Mouse (Mus musculus): Measurements from ENCODE around the gene Grap.
A peak's percentile ranks its signal among the peaks of the same experiment; 100 is the strongest.
"Not testable (repeated sequence)": the region's sequence is repeated elsewhere in the genome, so short reads cannot be mapped to it uniquely, and the experiment has no call there.

Grap gene

DNA sequence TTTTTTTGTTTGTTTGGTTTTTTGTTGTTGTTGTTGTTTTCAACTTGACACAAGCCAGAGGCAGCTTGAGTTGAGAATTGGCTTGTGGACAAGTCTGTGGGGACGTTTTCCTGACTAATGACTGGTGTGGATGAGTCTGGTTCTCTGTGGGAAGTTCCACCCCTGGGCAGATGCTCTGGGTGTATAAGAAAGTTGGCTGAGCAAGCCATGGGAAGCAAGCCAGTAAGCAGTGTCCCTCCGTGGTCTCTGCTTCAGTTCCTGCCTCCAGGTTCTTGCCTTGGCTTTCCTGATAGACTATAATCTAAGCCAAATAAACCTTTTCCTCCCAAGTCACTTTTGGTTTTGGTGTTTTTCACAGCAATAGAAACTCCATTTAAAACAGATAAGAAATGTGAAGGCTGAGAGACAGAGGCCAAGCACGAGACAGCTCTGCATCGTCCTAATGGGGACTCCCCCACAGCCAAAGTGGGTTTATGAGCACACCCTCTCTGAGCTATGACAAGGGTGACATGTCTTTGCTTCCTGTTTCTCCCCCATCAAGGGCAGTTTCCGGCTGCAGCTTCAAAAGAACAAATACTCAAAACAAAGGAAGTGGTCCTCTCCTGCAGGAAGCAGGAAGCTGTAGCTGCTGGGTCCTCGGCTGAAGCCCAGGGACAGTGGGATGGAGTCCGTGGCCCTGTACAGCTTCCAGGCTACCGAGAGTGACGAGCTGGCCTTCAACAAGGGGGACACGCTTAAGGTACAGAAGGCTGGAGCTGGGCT is at the start of gene Grap:
TSS of gene Grap (plus strand) at position 580 of the 762 bp plus-strand sequence.
- no peak for DNase-seq (ENCODE audit: low spot score in 2 of 2)

DNA sequence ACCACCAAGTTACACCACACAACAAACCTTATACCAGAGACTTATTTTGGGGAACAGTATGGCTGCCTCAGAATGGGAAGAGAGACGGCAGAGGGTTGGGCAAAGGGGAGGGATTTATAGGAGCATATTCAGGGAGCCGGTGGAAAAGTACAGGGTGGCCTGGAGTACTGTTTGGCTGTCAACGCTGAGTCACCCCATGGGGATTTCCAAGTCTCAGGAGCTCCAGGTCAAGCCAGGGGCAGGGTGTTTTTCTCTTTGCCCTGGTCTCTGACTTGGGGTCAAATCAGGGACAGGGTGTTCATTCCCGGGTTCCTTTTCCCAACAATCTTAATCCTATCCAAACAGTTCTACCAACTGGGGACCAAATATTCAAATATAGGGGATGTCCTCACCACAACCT is 45.0 kb upstream of the Grap start:
- DNase-seq (ENCODE audit: low spot score in 2 of 2): no peak

DNA sequence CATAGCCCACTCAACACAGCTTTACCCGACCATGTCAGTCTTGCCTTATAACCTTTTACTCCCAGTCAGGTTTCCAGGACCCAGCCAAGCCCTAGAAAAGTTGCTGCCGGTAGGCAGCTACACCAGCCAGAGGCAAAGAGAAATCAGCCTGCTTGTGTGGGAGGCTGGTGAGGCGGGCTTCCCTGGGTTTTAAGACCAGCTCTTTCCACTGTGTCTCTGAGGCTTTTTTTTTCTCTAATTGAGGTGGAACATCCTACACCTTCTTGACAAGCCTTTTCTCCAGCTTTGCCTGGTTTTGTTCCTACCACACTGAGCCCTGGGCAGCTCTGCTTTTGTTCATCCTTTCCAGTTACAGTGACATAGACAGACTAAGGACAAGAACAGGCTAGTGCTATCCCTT is 41.9 kb upstream of the Grap start:
- DNase-seq (ENCODE audit: low spot score in 2 of 2): no peak

DNA sequence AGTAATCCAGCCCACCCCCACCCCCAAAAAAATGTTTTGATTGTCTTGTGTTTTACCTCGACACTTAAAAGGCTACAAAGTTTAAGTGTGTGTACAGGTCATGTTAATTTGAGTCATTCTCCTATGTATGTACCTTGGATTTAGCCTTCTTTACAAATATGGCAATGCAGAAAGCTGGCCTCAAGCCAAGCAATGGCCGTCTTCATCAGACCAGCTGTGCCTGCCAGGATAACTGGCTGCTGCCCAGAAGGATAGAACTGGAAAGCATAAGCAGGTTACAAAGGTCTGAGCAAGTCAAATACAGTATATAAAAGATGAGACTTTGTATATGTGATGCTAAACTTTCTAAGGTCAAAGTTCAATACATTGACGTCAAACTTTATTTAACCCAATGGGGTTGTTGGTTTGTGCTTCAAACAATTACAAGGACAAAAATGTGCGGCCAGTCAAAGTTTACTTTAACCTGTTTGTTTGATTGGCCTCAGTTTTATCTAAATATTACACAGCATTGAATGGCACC is 40.9 kb upstream of the Grap start:
- DNase-seq (ENCODE audit: low spot score in 2 of 2): no peak

DNA sequence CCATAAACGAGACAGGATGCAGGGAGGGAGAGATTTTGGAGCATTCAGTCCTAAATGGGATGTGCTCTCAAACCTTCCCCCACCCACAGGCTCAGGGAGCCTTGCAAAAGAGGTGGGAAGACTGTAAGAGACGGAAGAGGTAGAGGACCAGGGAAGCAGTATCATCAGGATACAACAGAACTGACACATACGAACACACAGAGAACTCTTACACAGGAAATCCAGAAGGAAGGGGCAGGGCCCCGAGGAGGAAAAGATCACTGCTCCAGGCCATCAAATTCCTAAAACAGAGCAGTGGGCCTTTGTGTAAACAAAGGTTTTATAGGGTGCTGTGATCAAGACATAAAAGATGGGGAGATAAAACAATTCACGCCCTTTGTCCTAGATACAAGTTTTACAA is 38.7 kb upstream of the Grap start:
- no peak for DNase-seq (ENCODE audit: low spot score in 2 of 2)

- peak in 1 of 2 experiments; percentile 10 for DNase-seq (ENCODE audit: low spot score in 2 of 2)
Observed at GRCm38 (mm10) chr11:61615686-61616522, 37.2 kb upstream of the Grap start.

DNA sequence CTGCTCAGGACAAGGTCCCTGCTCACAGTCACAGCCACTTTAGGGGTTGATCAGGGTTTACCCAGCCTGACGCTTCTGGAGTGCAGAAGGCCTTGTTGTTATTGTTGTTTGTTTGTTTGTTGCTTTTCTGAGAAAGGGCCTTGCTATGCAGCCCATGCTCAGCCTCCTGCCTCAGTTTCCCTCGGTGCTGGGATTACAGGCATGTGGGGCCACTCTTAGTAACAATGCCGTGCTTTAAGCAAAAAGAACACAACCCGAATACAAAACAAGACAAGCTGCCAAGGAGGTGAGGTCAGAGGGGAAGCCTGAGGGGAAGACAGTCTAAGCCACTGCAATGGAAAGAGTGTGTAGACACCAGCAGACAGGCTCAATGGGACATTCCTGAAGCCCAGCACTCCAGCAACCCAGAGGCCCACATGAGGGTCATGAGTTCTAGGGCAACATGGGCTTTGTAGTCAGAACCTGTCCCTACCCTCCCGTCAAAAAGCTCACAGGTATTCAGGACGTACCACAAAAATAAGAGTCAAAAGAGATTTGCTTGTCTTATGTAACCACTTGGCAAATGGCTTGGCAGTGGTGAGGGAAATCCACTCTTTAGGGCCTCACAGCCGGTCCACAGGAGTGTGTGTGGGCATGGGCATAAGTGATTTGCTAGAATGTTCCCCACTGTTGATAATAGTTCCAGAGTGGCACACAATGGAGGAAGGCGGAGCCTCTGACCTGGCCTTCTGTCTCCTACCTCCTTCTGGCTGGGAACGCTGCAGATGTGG is 36.4 kb upstream of the Grap start:
- DNase-seq (ENCODE audit: low spot score in 2 of 2): no peak

DNA sequence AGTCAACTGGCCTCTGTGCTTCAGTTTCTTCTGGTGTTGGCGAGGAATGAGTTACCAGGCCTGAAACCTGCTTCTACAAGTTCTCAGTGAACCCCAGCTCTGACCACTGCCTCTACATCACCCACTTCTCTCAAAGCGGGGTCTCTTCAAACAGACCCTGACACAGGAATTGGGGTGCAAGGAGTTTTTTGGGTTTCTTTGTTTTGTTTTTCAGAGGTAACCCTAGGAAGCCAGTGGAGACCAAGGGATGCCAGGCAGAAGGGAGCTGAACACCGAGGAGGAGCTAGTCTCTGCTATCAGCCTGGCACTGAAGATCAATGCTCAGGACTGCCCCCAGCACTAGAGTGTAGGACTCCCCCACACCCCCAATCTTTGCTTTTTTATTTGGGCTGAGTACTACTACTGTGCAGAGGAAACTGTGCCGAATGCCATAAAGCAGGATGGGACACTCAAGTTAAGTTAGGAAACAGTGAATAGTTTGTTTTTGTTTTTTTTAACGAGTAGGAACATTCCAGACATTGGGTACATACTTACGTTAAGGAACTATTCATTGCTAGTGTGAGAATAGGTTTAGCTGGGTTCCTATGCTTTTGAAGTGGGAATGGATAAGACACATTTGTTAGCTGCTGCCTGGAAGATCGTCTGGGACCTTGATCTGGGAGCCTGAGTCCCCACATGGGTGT is 35.6 kb upstream of the Grap start:
- DNase-seq (ENCODE audit: low spot score in 2 of 2): no peak

DNA sequence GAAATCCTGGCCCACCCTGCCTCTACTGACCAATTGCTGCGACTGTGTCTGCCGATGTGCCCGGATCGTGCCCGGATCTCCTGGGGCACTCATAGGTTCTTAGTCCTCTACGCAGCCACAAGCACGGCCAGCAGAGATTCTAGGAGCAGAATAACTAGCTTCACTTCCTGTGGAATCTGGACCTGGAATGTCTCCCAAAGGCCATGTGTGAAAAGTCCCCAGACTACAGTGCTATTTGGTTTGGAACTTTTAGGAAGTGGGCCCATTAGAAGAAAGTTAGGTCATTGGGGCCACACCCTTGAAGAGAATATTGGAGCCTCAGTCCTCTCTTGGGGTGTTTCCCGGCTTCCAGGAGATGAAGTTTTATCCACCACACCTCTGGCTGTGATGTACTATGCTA is 34.9 kb upstream of the Grap start:
- no peak for DNase-seq (ENCODE audit: low spot score in 2 of 2)

GRCm38 (mm10) chr11:61618571-61618970 is 34.5 kb upstream of the Grap start:
- DNase-seq (ENCODE audit: low spot score in 2 of 2): no peak

DNA sequence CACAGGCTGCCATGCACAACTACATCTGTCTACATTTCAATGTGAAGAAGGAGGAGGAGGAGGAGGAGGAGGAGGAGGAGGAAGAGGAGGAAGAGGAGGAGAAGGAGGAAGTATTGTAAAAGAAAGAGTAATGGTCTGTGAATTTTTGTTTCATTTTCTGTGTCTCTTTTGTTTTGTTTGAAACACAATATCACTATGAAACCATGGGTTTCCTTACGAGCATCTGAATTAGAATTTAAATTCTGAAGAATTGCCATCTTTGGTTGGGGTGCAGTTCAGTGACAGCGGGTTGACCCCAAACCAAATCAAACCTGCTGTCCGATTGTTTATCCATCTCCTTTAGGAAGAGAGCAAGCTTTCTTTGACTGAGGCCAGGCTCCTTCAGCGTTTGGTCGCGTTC is 33.7 kb upstream of the Grap start:
- no peak for DNase-seq (ENCODE audit: low spot score in 2 of 2)

GRCm38 (mm10) chr11:61619791-61620241 is 33.2 kb upstream of the Grap start:
- peak in 1 of 2 experiments; percentile 60 for DNase-seq (ENCODE audit: low spot score in 2 of 2)

DNA sequence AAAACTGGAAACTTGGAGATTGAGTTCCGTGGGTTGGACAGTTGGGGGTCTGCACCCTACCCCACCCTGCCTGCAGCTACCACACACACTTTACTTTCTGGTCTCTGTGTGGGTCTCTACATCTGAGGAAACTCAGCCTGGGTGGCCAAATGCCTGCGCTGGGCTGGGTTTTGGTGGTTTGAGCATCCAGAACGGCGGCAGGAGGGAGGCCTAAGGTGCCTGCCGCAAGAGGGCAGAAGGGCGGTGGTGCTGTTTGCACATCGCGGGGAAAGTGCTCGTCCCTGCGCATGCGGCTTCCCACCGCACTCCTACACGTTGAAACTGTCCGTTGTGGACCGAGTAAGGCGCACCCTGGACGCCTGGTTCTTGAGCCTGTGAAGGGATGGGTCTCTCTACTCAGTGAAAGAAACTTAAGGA is 32.8 kb upstream of the Grap start:
- peak; percentile 68 to 75 for DNase-seq (ENCODE audit: low spot score in 2 of 2)

DNA sequence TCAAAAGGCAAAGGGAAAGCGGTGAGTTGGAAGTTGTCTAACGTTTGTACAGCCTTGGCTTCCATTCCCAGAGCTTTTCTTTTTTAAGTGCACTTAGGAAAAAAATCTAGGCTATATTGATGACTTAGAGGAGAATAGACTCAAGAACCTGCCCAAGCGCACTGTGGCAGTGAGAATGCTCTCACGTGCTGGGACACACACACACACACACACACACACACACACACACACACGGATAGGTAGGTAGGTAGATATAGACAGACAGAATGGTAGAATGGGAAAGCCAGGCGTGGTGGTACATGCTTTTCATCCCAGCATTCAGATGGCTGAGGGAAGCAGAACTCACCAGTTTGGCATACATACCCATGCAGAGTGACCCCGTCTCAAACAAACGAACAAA is 32.3 kb upstream of the Grap start:
- no peak for DNase-seq (ENCODE audit: low spot score in 2 of 2)

- DNase-seq (ENCODE audit: low spot score in 2 of 2): no peak
Observed at GRCm38 (mm10) chr11:61625136-61625535, 27.9 kb upstream of the Grap start.

GRCm38 (mm10) chr11:61626509-61626908 is 26.6 kb upstream of the Grap start:
- no peak for DNase-seq (ENCODE audit: low spot score in 2 of 2)

GRCm38 (mm10) chr11:61629621-61630020 is 23.4 kb upstream of the Grap start:
- DNase-seq (ENCODE audit: low spot score in 2 of 2): no peak

DNA sequence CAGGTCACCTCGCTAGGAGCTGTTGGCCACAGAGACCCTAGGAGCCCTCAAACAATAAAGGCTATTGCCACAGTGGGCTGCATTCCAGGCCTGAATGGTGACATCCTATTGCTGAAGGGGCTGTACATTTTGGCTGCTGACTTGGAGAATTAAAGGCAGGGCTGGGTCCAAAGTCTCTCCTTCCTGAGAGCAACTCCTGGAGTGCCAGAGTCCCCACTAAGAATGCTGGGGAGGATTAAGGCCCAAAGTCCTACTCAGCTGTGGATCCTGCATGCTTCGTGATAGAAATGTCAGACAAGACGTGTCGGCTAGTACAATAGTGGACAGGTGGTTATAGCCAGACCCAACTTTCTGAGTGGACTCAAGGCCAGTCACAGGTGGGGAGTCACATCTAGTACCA is 16.8 kb upstream of the Grap start:
- DNase-seq (ENCODE audit: low spot score in 2 of 2): not testable (repeated sequence)

- no peak for DNase-seq (ENCODE audit: low spot score in 2 of 2)
Observed at GRCm38 (mm10) chr11:61637413-61637812, 15.7 kb upstream of the Grap start.

DNA sequence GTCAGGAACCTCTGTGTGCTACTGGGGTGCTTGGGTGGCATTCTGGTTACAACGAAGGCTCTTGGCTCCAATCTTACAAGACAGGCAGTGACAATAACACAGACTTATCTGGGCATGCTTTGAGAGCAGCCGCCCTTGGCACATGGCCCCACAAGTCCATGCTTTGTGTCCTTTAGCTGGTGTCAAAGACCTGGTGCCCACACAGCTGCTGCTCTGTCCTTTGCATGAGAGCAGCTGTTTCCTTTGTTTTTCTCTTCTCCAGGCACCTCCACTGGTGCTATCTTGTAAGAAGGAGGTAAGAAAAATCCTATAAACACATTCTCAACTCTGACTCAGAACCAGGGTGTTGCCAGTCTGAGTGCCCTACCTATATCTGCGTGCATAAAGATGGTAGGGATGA is 15.2 kb upstream of the Grap start:
- no peak for DNase-seq (ENCODE audit: low spot score in 2 of 2)

DNA sequence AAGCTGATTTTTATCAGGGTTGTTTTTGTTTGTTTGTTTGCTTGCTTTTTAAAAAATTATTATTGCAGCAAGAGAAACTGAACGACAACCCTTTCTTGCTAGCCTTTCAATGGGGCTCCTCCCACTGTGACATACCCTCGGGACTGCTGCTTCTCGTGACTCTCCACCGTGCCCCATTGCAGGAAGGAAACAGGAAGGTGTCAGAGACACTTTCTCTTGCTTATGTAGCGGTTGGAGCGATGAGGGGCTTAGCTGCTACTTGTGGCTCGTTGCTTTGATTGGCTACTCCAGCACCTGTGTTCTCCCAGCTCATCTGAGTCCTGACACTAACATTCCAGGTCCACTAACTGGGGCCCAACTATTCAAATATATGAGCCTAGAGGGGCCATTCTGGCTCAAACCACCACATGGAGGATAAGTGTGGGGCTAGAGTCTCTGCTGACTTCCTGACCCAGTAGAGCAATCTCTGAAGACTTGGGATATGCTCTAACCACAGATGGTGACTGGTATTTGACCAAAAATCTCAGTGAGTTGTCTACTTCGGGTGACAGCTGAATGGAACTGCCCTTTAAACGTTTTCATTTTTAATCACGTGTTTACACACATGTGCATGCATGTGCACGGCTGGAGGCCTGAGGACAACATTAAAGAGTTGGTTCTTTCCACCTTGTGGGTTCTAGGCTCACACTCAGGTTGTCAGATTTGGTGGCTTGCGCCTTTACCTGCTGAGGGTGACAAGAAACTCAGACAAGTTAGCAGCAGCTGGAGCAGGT is 14.1 kb upstream of the Grap start:
- DNase-seq (ENCODE audit: low spot score in 2 of 2): no peak
